Mouse (Mus musculus): Measurements from ENCODE around the gene Agbl5. TPM values are rescaled to one million over a fixed set of nuclear protein-coding genes. Genes with fewer than 3 reads are reported as not detected.

Gene Agbl5
- polyA plus RNA-seq, 1 experiment from 2014 or later, result 18.4 TPM

DNA sequence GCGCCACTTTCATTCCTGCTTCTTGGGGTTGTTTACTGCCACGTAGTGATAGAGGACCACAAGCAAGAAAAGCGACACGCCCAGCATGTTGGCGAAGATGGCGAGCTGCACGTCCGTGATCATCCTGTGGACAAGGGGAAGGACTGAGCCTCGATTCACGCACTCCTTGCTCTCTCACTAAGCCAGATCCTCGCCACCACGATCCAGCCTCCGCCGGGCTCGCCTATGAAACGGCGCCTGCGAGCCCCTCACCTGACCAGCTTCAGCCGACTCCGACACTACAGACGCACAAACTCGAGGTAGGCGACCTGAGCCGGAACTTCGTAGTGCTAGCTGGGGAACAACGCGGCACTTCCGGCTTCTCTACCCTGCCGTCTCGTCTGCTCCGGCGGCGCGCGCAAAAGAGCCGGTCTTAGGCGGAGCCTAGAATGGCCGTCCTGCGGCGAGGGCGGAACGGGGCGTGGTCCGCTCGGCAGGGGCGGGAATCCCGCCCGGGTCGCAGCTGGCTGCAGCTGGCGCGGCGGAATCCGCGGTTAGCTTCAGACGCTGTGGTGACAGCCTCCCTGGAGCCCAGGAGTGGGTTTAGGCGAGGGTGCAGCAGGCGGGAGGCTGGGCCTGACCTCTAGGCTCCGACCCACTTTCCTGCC is 19.0 kb downstream of the Agbl5 start, which contains the start of gene Ost4:
Ost4 (minus strand) TSS at position 376 of the 647 bp plus-strand sequence.
- peak within 1 kb of the TSS; percentile 99 for H3K4me2 ChIP-seq (ENCODE audit: low read depth, low read length)
- peak within 1 kb of the TSS; percentile 56 for H3K4me3 ChIP-seq (replicated peaks; ENCODE audit: low read length)
- H3K4me1 ChIP-seq (ENCODE audit: control insufficient read depth, insufficient read depth, low read length), result peaks cover 41% of the 10 kb centered on the region
- H3K27me3 ChIP-seq (ENCODE audit: control insufficient read depth, insufficient read depth, low read length), result no peaks in the 10 kb centered on the region
- peak; percentile 92 for ATAC-seq (ENCODE audit: insufficient read depth, low FRiP score)
- no peaks in the 10 kb centered on the region for H3K9me3 ChIP-seq (replicated peaks; ENCODE audit: control insufficient read depth, low read length)
- no peaks in the 10 kb centered on the region for H3K36me3 ChIP-seq (ENCODE audit: control insufficient read depth, insufficient read depth, low read length)
- H3K9ac ChIP-seq (ENCODE audit: low read length), result peak within 1 kb of the TSS; percentile 75
- under 1% methylated on average over 55 of the region's 58 CpGs for WGBS
- H3K27ac ChIP-seq (ENCODE audit: low read length), result peak within 1 kb of the TSS; percentile 98

GRCm38 (mm10) chr5:30908426-30909299 is 20.2 kb downstream of the Agbl5 start:
- peaks cover 46% of the 10 kb centered on the region for H3K4me1 ChIP-seq (ENCODE audit: control insufficient read depth, insufficient read depth, low read length)
- no peaks in the 10 kb centered on the region for H3K9me3 ChIP-seq (replicated peaks; ENCODE audit: control insufficient read depth, low read length)
- H3K36me3 ChIP-seq (ENCODE audit: control insufficient read depth, insufficient read depth, low read length), result no peaks in the 10 kb centered on the region
- peak overlapping the region; percentile 98 for H3K27ac ChIP-seq (ENCODE audit: low read length)
- peak overlapping the region; percentile 72 for H3K4me2 ChIP-seq (ENCODE audit: low read depth, low read length)
- WGBS, result 28% methylated on average over 13 of the region's 13 CpGs
- peak overlapping the region; percentile 75 for H3K9ac ChIP-seq (ENCODE audit: low read length)
- H3K4me3 ChIP-seq (replicated peaks; ENCODE audit: low read length), result peak overlapping the region; percentile 56
- H3K27me3 ChIP-seq (ENCODE audit: control insufficient read depth, insufficient read depth, low read length), result no peaks in the 10 kb centered on the region
- ATAC-seq (ENCODE audit: insufficient read depth, low FRiP score), result peak; percentile 78

DNA sequence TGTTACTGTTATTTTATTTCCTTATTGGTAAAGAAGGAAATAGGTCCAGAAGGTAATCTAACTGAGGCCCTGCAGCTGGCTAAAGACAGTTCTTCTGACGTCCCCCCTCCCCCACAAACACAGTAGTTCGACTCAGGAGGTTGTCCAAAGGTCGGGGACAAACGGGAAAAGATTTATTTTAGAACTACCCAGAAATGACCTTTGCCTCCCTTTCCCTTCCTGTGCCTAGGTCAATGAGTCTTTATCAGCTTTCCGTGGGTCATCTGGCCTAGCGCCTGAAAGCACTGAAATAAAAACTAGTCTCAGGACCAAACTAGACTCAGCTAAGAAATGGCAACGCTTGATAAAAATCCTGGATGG is 20.8 kb downstream of the Agbl5 start:
- Histone ChIP-seq H3K27me3 (ENCODE audit: control insufficient read depth, insufficient read depth, low read length) (no peaks in the 10 kb centered on the region), H3K4me2 (ENCODE audit: low read depth, low read length) (peak overlapping the region; percentile 72), H3K27ac (ENCODE audit: low read length) (peak overlapping the region; percentile 98), H3K4me1 (ENCODE audit: control insufficient read depth, insufficient read depth, low read length) (peaks cover 46% of the 10 kb centered on the region), H3K36me3 (ENCODE audit: control insufficient read depth, insufficient read depth, low read length) (no peaks in the 10 kb centered on the region), H3K4me3 (replicated peaks; ENCODE audit: low read length) (no peak overlapping the region), H3K9me3 (replicated peaks; ENCODE audit: control insufficient read depth, low read length) (no peaks in the 10 kb centered on the region), H3K9ac (ENCODE audit: low read length) (peak overlapping the region; percentile 75; the same call in 1 of the 2 replicates)
- 20% methylated on average over 7 of the region's 7 CpGs for WGBS
- ATAC-seq (ENCODE audit: insufficient read depth, low FRiP score), result no peak

GRCm38 (mm10) chr5:30909863-30910262 is 21.4 kb downstream of the Agbl5 start:
- no peak for ATAC-seq (ENCODE audit: insufficient read depth, low FRiP score)

GRCm38 (mm10) chr5:30910481-30910880 is 22.0 kb downstream of the Agbl5 start:
- peak overlapping the region; percentile 98 for H3K27ac ChIP-seq (ENCODE audit: low read length)
- H3K4me1 ChIP-seq (ENCODE audit: control insufficient read depth, insufficient read depth, low read length), result peaks cover 43% of the 10 kb centered on the region
- no peaks in the 10 kb centered on the region for H3K27me3 ChIP-seq (ENCODE audit: control insufficient read depth, insufficient read depth, low read length)
- H3K9ac ChIP-seq (ENCODE audit: low read length), result no peak overlapping the region
- ATAC-seq (ENCODE audit: insufficient read depth, low FRiP score), result no peak
- no peaks in the 10 kb centered on the region for H3K36me3 ChIP-seq (ENCODE audit: control insufficient read depth, insufficient read depth, low read length)
- H3K9me3 ChIP-seq (replicated peaks; ENCODE audit: control insufficient read depth, low read length), result no peaks in the 10 kb centered on the region
- H3K4me2 ChIP-seq (ENCODE audit: low read depth, low read length), result no peak overlapping the region
- H3K4me3 ChIP-seq (replicated peaks; ENCODE audit: low read length), result no peak overlapping the region

More at GRCm38 (mm10) chr5:30909863-30910262, 21.4 kb downstream of the Agbl5 start:
- H3K27ac ChIP-seq (ENCODE audit: low read length), result peak overlapping the region; percentile 98
- no peak overlapping the region for H3K4me2 ChIP-seq (ENCODE audit: low read depth, low read length)
- H3K9ac ChIP-seq (ENCODE audit: low read length), result no peak overlapping the region
- no peaks in the 10 kb centered on the region for H3K27me3 ChIP-seq (ENCODE audit: control insufficient read depth, insufficient read depth, low read length)
- no peaks in the 10 kb centered on the region for H3K36me3 ChIP-seq (ENCODE audit: control insufficient read depth, insufficient read depth, low read length)
- peaks cover 46% of the 10 kb centered on the region for H3K4me1 ChIP-seq (ENCODE audit: control insufficient read depth, insufficient read depth, low read length)
- no peaks in the 10 kb centered on the region for H3K9me3 ChIP-seq (replicated peaks; ENCODE audit: control insufficient read depth, low read length)
- H3K4me3 ChIP-seq (replicated peaks; ENCODE audit: low read length), result no peak overlapping the region
- WGBS, result 80% methylated on average over 7 of the region's 7 CpGs

GRCm38 (mm10) chr5:30912156-30912555 is 23.7 kb downstream of the Agbl5 start:
- WGBS, result 51% methylated on average over 5 of the region's 5 CpGs
- H3K4me1 ChIP-seq (ENCODE audit: control insufficient read depth, insufficient read depth, low read length), result peaks cover 46% of the 10 kb centered on the region
- no peak overlapping the region for H3K4me3 ChIP-seq (replicated peaks; ENCODE audit: low read length)
- H3K9ac ChIP-seq (ENCODE audit: low read length), result peak overlapping the region; percentile 74; the same call in 1 of the 2 replicates
- ATAC-seq (ENCODE audit: insufficient read depth, low FRiP score), result no peak
- no peaks in the 10 kb centered on the region for H3K36me3 ChIP-seq (ENCODE audit: control insufficient read depth, insufficient read depth, low read length)
- H3K9me3 ChIP-seq (replicated peaks; ENCODE audit: control insufficient read depth, low read length), result no peaks in the 10 kb centered on the region
- H3K4me2 ChIP-seq (ENCODE audit: low read depth, low read length), result peak overlapping the region; percentile 30; the same call in 1 of the 2 replicates
- H3K27ac ChIP-seq (ENCODE audit: low read length), result peak overlapping the region; percentile 98
- H3K27me3 ChIP-seq (ENCODE audit: control insufficient read depth, insufficient read depth, low read length), result no peaks in the 10 kb centered on the region

DNA sequence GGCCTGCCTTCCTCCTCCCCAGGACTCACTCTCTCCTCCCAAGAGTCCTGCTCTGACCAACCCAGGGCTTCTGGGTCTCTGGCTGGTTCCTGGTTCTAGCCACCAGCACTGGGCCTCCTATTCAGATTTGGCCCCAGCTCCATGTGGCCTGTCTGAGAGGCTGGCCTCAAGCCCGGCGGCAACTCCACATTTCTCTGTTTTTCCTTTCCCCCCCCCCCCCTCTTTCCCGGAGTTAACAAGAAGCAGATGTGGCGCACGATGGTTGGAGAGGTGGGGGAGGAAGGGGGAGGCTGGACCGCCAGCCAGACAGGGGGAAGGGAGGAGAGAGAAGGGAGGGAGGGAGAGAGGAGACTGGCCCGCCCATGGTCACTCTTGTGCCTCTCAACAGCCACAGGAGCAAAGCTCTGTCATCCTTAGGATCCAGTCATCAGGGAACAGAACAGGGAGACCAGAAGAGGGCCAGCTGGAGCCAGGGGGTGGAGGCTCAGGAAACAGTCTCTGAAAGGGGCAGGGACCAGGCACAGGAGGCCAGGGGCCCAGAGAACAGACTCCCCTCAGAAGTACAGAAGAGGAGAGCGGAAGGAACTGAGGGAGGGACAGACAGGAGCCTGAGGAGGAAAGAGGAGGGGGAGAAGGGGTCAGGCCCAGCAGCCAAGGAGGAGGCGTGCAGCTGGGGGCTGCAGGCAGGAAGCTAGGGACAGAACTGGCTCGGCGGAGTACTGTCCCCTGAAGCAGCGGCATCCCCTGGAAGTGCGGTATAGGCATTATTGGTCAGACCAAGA is 24.8 kb downstream of the Agbl5 start, which contains the start of gene Emilin1:
Emilin1 (plus strand) TSS at position 343 of the 782 bp plus-strand sequence.
- H3K27me3 ChIP-seq (ENCODE audit: control insufficient read depth, insufficient read depth, low read length), result no peaks in the 10 kb centered on the region
- H3K36me3 ChIP-seq (ENCODE audit: control insufficient read depth, insufficient read depth, low read length), result no peaks in the 10 kb centered on the region
- H3K4me2 ChIP-seq (ENCODE audit: low read depth, low read length), result peak within 1 kb of the TSS; percentile 75
- ATAC-seq (ENCODE audit: insufficient read depth, low FRiP score), result peak; percentile 85
- peak within 1 kb of the TSS; percentile 74 for H3K9ac ChIP-seq (ENCODE audit: low read length)
- peak within 1 kb of the TSS; percentile 55 for H3K4me3 ChIP-seq (replicated peaks; ENCODE audit: low read length)
- H3K27ac ChIP-seq (ENCODE audit: low read length), result peak within 1 kb of the TSS; percentile 98
- H3K4me1 ChIP-seq (ENCODE audit: control insufficient read depth, insufficient read depth, low read length), result peaks cover 46% of the 10 kb centered on the region
- WGBS, result 23% methylated on average over 13 of the region's 13 CpGs
- H3K9me3 ChIP-seq (replicated peaks; ENCODE audit: control insufficient read depth, low read length), result no peaks in the 10 kb centered on the region

DNA sequence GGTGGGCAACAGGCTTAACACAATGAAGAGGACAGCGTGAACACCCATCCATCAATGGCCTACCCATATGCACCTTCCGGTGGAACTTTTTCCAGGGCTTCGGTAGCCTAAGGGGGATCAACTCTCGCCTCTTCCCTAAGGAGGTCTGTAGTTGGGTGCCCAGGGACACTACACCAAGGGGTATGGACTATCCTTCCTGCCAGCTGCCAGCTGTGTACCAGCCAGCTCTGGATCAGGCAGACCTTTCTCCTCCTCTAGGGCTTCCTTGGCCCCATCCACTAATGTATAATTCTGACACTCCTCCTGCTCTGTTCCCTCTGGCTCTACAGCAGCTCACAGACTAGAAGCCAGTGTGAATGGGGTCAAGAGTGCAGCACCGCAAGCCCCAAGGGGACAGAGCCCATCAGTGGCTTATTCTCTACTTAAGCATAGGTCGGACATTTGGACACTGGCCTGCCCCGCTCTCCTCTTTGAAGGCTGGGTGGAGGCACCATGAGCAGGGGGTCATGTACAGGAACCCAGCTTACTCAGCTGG is 25.7 kb downstream of the Agbl5 start:
- ATAC-seq (ENCODE audit: insufficient read depth, low FRiP score), result no peak
- Histone ChIP-seq H3K27ac (ENCODE audit: low read length) (peak overlapping the region; percentile 98), H3K4me3 (replicated peaks; ENCODE audit: low read length) (peak overlapping the region; percentile 55), H3K27me3 (ENCODE audit: control insufficient read depth, insufficient read depth, low read length) (no peaks in the 10 kb centered on the region), H3K4me2 (ENCODE audit: low read depth, low read length) (peak overlapping the region; percentile 75), H3K9me3 (replicated peaks; ENCODE audit: control insufficient read depth, low read length) (no peaks in the 10 kb centered on the region), H3K9ac (ENCODE audit: low read length) (peak overlapping the region; percentile 74), H3K36me3 (ENCODE audit: control insufficient read depth, insufficient read depth, low read length) (peaks cover 9% of the 10 kb centered on the region), H3K4me1 (ENCODE audit: control insufficient read depth, insufficient read depth, low read length) (peaks cover 38% of the 10 kb centered on the region)
- 38% methylated on average over 7 of the region's 7 CpGs for WGBS

Data from stomach, embryonic 16.5 days (tissue).